Mouse (Mus musculus) brain, embryonic 18.5 days (tissue): ENCODE measurements around the gene Gstp2.

ENCODE experiments used
- DNase-seq: peaks from one replicate; pipeline ENCODE4 v3.0.0-alpha.2; 2012; ENCODE audit warnings: low read depth, low spot score

Gene Gstp2

GRCm38 (mm10) chr19:4045966-4046865 lies at the start of gene Gstp2:
Gstp2 (minus strand) TSS chr19:4046023.
- no peak for DNase-seq

GRCm38 (mm10) chr19:4094774-4095303 lies 49.0 kb upstream of the Gstp2 start:
- DNase-seq: no peak

- no peak for DNase-seq
Observed at GRCm38 (mm10) chr19:4094348-4094747, 48.5 kb upstream of the Gstp2 start.

GRCm38 (mm10) chr19:4093772-4094171 lies 47.9 kb upstream of the Gstp2 start:
- no peak for DNase-seq

GRCm38 (mm10) chr19:4092750-4093149 lies 46.9 kb upstream of the Gstp2 start:
- DNase-seq: no peak

GRCm38 (mm10) chr19:4091383-4091782 lies 45.6 kb upstream of the Gstp2 start:
- no peak for DNase-seq

- no peak for DNase-seq
Observed at GRCm38 (mm10) chr19:4090446-4090845, 44.6 kb upstream of the Gstp2 start.

- no peak for DNase-seq
Observed at GRCm38 (mm10) chr19:4089128-4089527, 43.3 kb upstream of the Gstp2 start.

GRCm38 (mm10) chr19:4088146-4088545 lies 42.3 kb upstream of the Gstp2 start:
- no peak for DNase-seq

- no peak for DNase-seq
Observed at GRCm38 (mm10) chr19:4087090-4087489, 41.3 kb upstream of the Gstp2 start.

GRCm38 (mm10) chr19:4086156-4086555 lies 40.3 kb upstream of the Gstp2 start:
- no peak for DNase-seq

- DNase-seq: no peak
Observed at GRCm38 (mm10) chr19:4084984-4085383, 39.2 kb upstream of the Gstp2 start.

- no peak for DNase-seq
Observed at GRCm38 (mm10) chr19:4083826-4084225, 38.0 kb upstream of the Gstp2 start.

- DNase-seq: no peak
Observed at GRCm38 (mm10) chr19:4083316-4083715, 37.5 kb upstream of the Gstp2 start.

GRCm38 (mm10) chr19:4082219-4082965 lies 36.6 kb upstream of the Gstp2 start:
- DNase-seq: no peak

GRCm38 (mm10) chr19:4081394-4081793 lies 35.6 kb upstream of the Gstp2 start, which contains the start of gene Cabp2:
Cabp2 (plus strand) TSS chr19:4081578.
- DNase-seq: no peak

GRCm38 (mm10) chr19:4080511-4081009 lies 34.7 kb upstream of the Gstp2 start:
- no peak for DNase-seq

- no peak for DNase-seq
Observed at GRCm38 (mm10) chr19:4079594-4079993, 33.8 kb upstream of the Gstp2 start.

GRCm38 (mm10) chr19:4075531-4075930 lies 29.7 kb upstream of the Gstp2 start:
- no peak for DNase-seq

GRCm38 (mm10) chr19:4072706-4073424 lies 27.0 kb upstream of the Gstp2 start:
- DNase-seq: no peak

- DNase-seq: no peak
Observed at GRCm38 (mm10) chr19:4071406-4071805, 25.6 kb upstream of the Gstp2 start.

GRCm38 (mm10) chr19:4070756-4071155 lies 24.9 kb upstream of the Gstp2 start:
- no peak for DNase-seq
